Mouse (Mus musculus): ENCODE measurements around the gene Hexim1. TPM values are rescaled to one million over a fixed set of nuclear protein-coding genes. Genes with fewer than 3 reads are reported as not detected.

Hexim1 gene
- 60.1 TPM for polyA plus RNA-seq (2014; fragmentation: Illumina TruSeq; extraction: RNeasy Lipid Tissue Mini Kit (QIAGEN cat#74804))

GRCm38 (mm10) chr11:103116008-103116818, at the start of gene Hexim1:
TSS of gene Hexim1 (plus strand) at chr11:103116231.

DNA sequence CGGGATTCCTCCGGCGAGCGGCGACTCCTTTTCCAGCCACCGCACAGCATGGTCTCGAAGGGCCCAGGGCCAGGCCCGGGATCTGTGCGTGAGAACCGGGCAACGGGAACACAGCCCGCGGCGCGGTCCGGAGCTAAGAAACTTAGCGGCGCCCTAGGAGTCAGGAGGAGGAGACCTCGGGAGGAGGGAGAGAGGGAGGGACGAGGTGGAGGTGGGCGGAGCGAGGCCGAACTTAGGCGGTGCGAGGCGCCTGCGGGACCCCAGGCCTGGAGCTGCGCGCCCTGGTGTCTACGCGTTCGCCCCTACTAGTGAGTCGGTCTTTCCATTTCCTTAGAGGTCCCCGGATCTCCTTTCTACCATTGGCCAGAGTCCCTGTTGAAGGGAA, 14.6 kb upstream of the Hexim1 start, which contains the start of the genes Plcd3 and Acbd4:
Gene Plcd3, minus strand, starts transcription at position 178 of the 385 bp plus-strand sequence.
Gene Acbd4, plus strand, starts transcription at position 202 of the 385 bp plus-strand sequence.

GRCm38 (mm10) chr11:103131701-103132575, 15.9 kb downstream of the Hexim1 start, which contains the start of gene Hexim2:
TSS of gene Hexim2 (plus strand) at chr11:103132429.

Other genes starting within 250 kb of the Hexim1 start
- 43.2 TPM for gene Eftud2, start 235.2 kb upstream of the Hexim1 start, polyA plus RNA-seq (2014; fragmentation: Illumina TruSeq; extraction: RNeasy Lipid Tissue Mini Kit (QIAGEN cat#74804))
- 1.8 TPM for gene Ccdc103, start 235.0 kb upstream of the Hexim1 start, polyA plus RNA-seq (2014; fragmentation: Illumina TruSeq; extraction: RNeasy Lipid Tissue Mini Kit (QIAGEN cat#74804))
- not detected for gene Fam187a, start 231.1 kb upstream of the Hexim1 start, polyA plus RNA-seq (2014; fragmentation: Illumina TruSeq; extraction: RNeasy Lipid Tissue Mini Kit (QIAGEN cat#74804))
- gene Gfap, start 215.3 kb upstream of the Hexim1 start, polyA plus RNA-seq (2014; fragmentation: Illumina TruSeq; extraction: RNeasy Lipid Tissue Mini Kit (QIAGEN cat#74804)) = not detected
- 0.77 TPM for gene Kif18b, start 191.1 kb upstream of the Hexim1 start, polyA plus RNA-seq (2014; fragmentation: Illumina TruSeq; extraction: RNeasy Lipid Tissue Mini Kit (QIAGEN cat#74804))
- gene C1ql1, start 169.5 kb upstream of the Hexim1 start, polyA plus RNA-seq (2014; fragmentation: Illumina TruSeq; extraction: RNeasy Lipid Tissue Mini Kit (QIAGEN cat#74804)) = not detected
- gene Nmt1, start 88.0 kb upstream of the Hexim1 start, polyA plus RNA-seq (2014; fragmentation: Illumina TruSeq; extraction: RNeasy Lipid Tissue Mini Kit (QIAGEN cat#74804)) = 10.2 TPM
- gene Dcakd, start 87.9 kb upstream of the Hexim1 start, polyA plus RNA-seq (2014; fragmentation: Illumina TruSeq; extraction: RNeasy Lipid Tissue Mini Kit (QIAGEN cat#74804)) = 10.7 TPM
- not detected for gene Plcd3, start 14.6 kb upstream of the Hexim1 start, polyA plus RNA-seq (2014; fragmentation: Illumina TruSeq; extraction: RNeasy Lipid Tissue Mini Kit (QIAGEN cat#74804))
- not detected for gene Acbd4, start 14.5 kb upstream of the Hexim1 start, polyA plus RNA-seq (2014; fragmentation: Illumina TruSeq; extraction: RNeasy Lipid Tissue Mini Kit (QIAGEN cat#74804))
- 3.1 TPM for gene Hexim2, start 16.2 kb downstream of the Hexim1 start, polyA plus RNA-seq (2014; fragmentation: Illumina TruSeq; extraction: RNeasy Lipid Tissue Mini Kit (QIAGEN cat#74804))
- not detected for gene Fmnl1, start 54.9 kb downstream of the Hexim1 start, polyA plus RNA-seq (2014; fragmentation: Illumina TruSeq; extraction: RNeasy Lipid Tissue Mini Kit (QIAGEN cat#74804))
- not detected for gene 1700023F06Rik, start 92.3 kb downstream of the Hexim1 start, polyA plus RNA-seq (2014; fragmentation: Illumina TruSeq; extraction: RNeasy Lipid Tissue Mini Kit (QIAGEN cat#74804))
- not detected for gene Spata32, start 102.2 kb downstream of the Hexim1 start, polyA plus RNA-seq (2014; fragmentation: Illumina TruSeq; extraction: RNeasy Lipid Tissue Mini Kit (QIAGEN cat#74804))
- not detected for gene Map3k14, start 151.2 kb downstream of the Hexim1 start, polyA plus RNA-seq (2014; fragmentation: Illumina TruSeq; extraction: RNeasy Lipid Tissue Mini Kit (QIAGEN cat#74804))
- 0.26 TPM for gene Arhgap27, start 247.5 kb downstream of the Hexim1 start, polyA plus RNA-seq (2014; fragmentation: Illumina TruSeq; extraction: RNeasy Lipid Tissue Mini Kit (QIAGEN cat#74804))